25 mouse cellular contexts compared by ENCODE assay signal in the genomic region with DNA sequence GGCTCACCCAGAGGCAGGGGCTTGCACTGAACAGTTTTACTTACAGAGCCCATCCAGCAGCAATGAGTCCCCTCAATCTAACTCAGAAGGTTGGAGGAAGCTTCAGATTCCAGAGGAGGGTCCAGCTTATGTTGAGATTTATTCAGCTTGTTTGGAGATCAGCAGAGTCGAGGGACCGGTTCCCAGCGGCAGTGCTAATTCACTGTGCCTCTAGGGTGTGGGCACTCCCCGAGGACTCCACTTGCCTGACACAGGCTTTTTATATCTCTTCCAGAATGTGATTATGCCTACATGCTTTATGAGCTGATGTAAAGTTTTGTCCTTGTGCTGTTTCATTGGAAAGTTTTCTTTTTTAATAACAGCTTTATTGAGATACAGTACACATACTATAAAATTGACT. TPM values are rescaled to one million over a fixed set of nuclear protein-coding genes. Genes with fewer than 3 reads are reported as not detected.
DNase-seq lines count a peak whose midpoint lies in the region; ATAC-seq and TF ChIP-seq lines count a peak whose summit lies in the region.
"Had no signal": no experiment of that assay in that cellular context is flagged by ENCODE, and none has a peak within 500 bp of the region (broad histone marks: within the 10 kb centered on the region; RNA-seq: fewer than 3 reads in every experiment).

Gene Olfr560, minus strand, starts transcription at position 101 of the 400 bp plus-strand sequence.
Gene Olfr78, minus strand, starts transcription at position 206 of the 400 bp plus-strand sequence.

- no peak for TF ChIP-seq CTCF in gastrocnemius, adult 2 months (IDR thresholded peaks at IDR 0.05)

- no peak for DNase-seq in frontal cortex, postnatal 36 days (ENCODE audit: low spot score in 2 of 2)
- no peak for DNase-seq in gastrocnemius, adult 2 months
- DNase-seq in gastrocnemius, postnatal 25 days: no peak
- DNase-seq in MN1 (ENCODE audit: low spot score): peak; percentile 24
- DNase-seq in heart, postnatal 36 days: no peak
- DNase-seq: adrenal gland, adult 2 months; adrenal gland, adult 8-10 months; adrenal gland, postnatal 10 days; adrenal gland, postnatal 14 days; adrenal gland, postnatal 25 days; adrenal gland, postnatal 36 days; B cell, adult 2 months; cerebellum, adult 11 months; cerebellum, adult 11-12 months; cerebellum, adult 18-20 months; cerebellum, adult 2 months had no signal

- ATAC-seq in frontal cortex, adult (ENCODE audit: low TSS enrichment): peak; percentile 31; the same call in 1 of the 2 replicates
- ATAC-seq: activated CD4-positive, CD25-positive, alpha-beta regulatory T cell, adult 4 months; CD4-positive, CD25-positive, alpha-beta regulatory T cell, adult 4 months; Patski had no signal

- intact Hi-C loops in gastrocnemius, adult 2 months (cut with DNase I): no loop called here
- intact Hi-C loops in heart, postnatal 36 days (cut with DNase I): loop anchor here (10.0 kb wide), 1 partner anchor 156 kb away; the partner anchor contains the start of gene Olfr571

- no peak within 1 kb of the TSS for H3K27ac ChIP-seq in gastrocnemius, adult 2 months

- H3K4me3 ChIP-seq in gastrocnemius, adult 2 months: 0 out of 2 replicates have a peak within 1 kb of the TSS, but pooled peaks have one; percentile 2

RNA-seq across cellular contexts. Expression of gene Olfr560, which starts in this region (rescaled TPM):
- total RNA-seq in gastrocnemius, adult 2 months (2021): not detected
- total RNA-seq in gastrocnemius, postnatal 25 days (2021): not detected
- not detected for total RNA-seq in heart, postnatal 36 days (2021)
- total RNA-seq: adrenal gland, adult 18-20 months; adrenal gland, adult 2 months; adrenal gland, adult 8-10 months; adrenal gland, postnatal 10 days; adrenal gland, postnatal 14 days; adrenal gland, postnatal 25 days; adrenal gland, postnatal 36 days; adrenal gland, postnatal 4 days; CH12.LX; ES-E14; MEL had no signal

RNA-seq across cellular contexts. Expression of gene Olfr78, which starts in this region (rescaled TPM):
- total RNA-seq in gastrocnemius, adult 2 months (2021): under 1 TPM; 0.33 to 0.61 TPM
- under 1 TPM; 0.31 to 0.56 TPM for total RNA-seq in gastrocnemius, postnatal 25 days (2021)
- under 1 TPM; 0.28 to 0.68 TPM for total RNA-seq in heart, postnatal 36 days (2021)
- total RNA-seq: CH12.LX, ES-E14, MEL had no signal
